Mouse (Mus musculus) midbrain, embryonic 12.5 days (tissue): Measurements from ENCODE around the gene Irf2bpl. TPM values are rescaled to one million over a fixed set of nuclear protein-coding genes. Genes with fewer than 3 reads are reported as not detected.

Source experiments
- ATAC-seq: fragments of 200-750 bp; cut with Nextera tagmentation; 2 replicates; pipeline ENCODE4 v1.8.0; 2017; ENCODE audit warnings: low read depth, moderate TSS enrichment, moderate library complexity; ENCODE audit not compliant: low FRiP score
- H3K27ac ChIP-seq: fragments of 300-500 bp; sonication (generic); replicated peaks from 2 replicates; pipeline ENCODE4 v1.5.1; 2016; ENCODE audit warnings: mild to moderate bottlenecking
- H3K27me3 ChIP-seq: fragments of 300-500 bp; sonication (generic); 2 replicates; pipeline ENCODE4 v1.6.1; 2016; ENCODE audit warnings: mild to moderate bottlenecking
- H3K36me3 ChIP-seq: fragments of 300-500 bp; sonication (generic); 2 replicates; pipeline ENCODE4 v1.6.1; 2016
- H3K4me1 ChIP-seq: fragments of 300-500 bp; sonication (generic); 2 replicates; pipeline ENCODE4 v1.6.1; 2016
- H3K4me2 ChIP-seq: fragments of 300-500 bp; sonication (generic); replicated peaks from 2 replicates; pipeline ENCODE4 v1.6.1; 2016; ENCODE audit warnings: mild to moderate bottlenecking, moderate library complexity
- H3K4me3 ChIP-seq: fragments of 300-500 bp; sonication (generic); 2 replicates; pipeline ENCODE4 v1.5.1; 2016; ENCODE audit warnings: mild to moderate bottlenecking
- H3K9ac ChIP-seq: fragments of 300-500 bp; sonication (generic); replicated peaks from 2 replicates; pipeline ENCODE4 v1.6.1; 2016; ENCODE audit warnings: mild to moderate bottlenecking, moderate library complexity
- H3K9me3 ChIP-seq: fragments of 300-500 bp; sonication (generic); 2 replicates; pipeline ENCODE4 v1.6.1; 2016; ENCODE audit warnings: mild to moderate bottlenecking
- WGBS: fragments of 180-500 bp; shearing (Covaris S2); methylation state at CpG from one replicate; pipeline ENCODE4 v1.1.7; 2016; 5-methylcytosine and 5-hydroxymethylcytosine counted together
- polyA plus RNA-seq: library from polyadenylated mRNA; unstranded; fragments of >200 nt; fragmentation: Nextera tagmentation; extraction: Ambion mirVana; gene quantifications from 2 replicates; pipeline ENCODE4 v1.2.1, GENCODE M21; 2016

Irf2bpl gene
- polyA plus RNA-seq, 1 experiment from 2014 or later = 74.0 TPM

DNA sequence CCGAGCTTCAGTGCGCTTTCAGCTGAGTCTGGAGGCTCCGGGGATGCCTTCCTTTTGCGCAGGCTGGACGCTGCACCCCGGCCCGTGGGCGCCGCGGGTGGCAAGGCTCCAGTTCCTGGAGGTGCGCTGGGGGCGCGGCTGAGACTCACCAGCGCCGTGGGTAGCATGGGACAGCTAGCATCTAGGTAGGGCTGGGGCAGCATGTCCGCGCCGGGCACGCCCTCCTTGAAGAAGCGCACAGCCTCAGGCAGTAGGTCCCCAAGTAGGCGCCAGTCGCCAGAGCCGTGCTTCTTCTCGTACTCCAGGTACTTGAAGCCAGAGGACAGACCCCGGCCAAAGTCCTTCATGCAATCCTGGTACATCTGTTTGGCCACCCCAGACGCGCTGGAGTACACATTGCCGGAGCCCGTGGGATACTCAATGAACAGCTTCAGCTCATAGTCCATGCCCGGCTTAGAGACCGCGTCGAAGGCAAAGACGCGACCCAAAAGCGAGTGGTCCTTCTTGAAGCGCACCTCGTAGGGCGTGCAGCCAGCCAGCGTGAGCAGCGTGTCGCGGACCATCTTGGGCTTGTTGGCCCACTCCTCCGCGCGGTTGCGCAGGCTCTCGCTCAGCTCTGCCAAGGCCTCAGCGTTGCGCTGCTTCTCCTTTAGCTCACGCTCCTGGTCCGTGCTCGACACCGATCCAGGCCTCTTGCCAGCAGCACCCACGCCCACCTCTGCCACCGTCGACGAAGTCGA lies 2.1 kb downstream of the Irf2bpl start:
- peak overlapping the region; percentile 97 for H3K4me2 ChIP-seq
- H3K4me1 ChIP-seq = peaks cover 55% of the 10 kb centered on the region
- H3K9ac ChIP-seq = peak overlapping the region; percentile 99
- ATAC-seq = no peak
- no peaks in the 10 kb centered on the region for H3K9me3 ChIP-seq
- 0 out of 2 replicates have a peak, but pooled peaks cover 5% of the 10 kb centered on the region for H3K27me3 ChIP-seq
- WGBS = under 1% methylated on average over 59 of the region's 59 CpGs
- 0 out of 2 replicates have a peak, but pooled peaks cover 7% of the 10 kb centered on the region for H3K36me3 ChIP-seq
- H3K4me3 ChIP-seq = peak overlapping the region; percentile 94
- H3K27ac ChIP-seq = peak overlapping the region; percentile 99

DNA sequence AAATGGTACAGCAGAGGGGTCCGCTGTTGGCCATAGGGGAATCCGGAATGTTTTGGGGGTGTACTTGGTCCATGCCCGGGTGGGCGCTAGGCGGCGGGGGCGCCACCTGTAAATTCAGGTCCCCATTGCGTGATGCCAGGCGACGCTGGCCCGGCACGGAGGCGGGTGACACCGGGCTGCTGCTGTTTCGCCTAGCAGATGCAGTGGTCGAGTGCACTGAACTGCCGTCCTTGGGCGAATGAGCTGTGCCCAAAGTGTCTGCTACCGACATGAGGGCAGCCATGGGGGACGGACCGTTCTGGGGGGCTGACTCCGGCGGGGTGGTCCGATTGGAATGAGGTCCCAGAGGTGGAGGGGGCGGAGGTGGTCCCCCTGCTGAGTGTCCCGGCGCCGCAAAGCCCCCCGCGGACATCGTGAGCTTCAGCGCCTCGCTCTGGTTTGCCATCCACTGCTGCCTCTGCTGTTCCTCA lies 2.8 kb downstream of the Irf2bpl start:
- WGBS = 4% methylated on average over 33 of the region's 33 CpGs
- H3K27me3 ChIP-seq = 0 out of 2 replicates have a peak, but pooled peaks cover under 1% of the 10 kb centered on the region
- no peak for ATAC-seq
- H3K36me3 ChIP-seq = 0 out of 2 replicates have a peak, but pooled peaks cover 7% of the 10 kb centered on the region
- peak overlapping the region; percentile 99 for H3K9ac ChIP-seq
- no peaks in the 10 kb centered on the region for H3K9me3 ChIP-seq
- H3K27ac ChIP-seq = peak overlapping the region; percentile 99
- H3K4me2 ChIP-seq = peak overlapping the region; percentile 97
- H3K4me3 ChIP-seq = peak overlapping the region; percentile 94
- H3K4me1 ChIP-seq = peaks cover 49% of the 10 kb centered on the region

DNA sequence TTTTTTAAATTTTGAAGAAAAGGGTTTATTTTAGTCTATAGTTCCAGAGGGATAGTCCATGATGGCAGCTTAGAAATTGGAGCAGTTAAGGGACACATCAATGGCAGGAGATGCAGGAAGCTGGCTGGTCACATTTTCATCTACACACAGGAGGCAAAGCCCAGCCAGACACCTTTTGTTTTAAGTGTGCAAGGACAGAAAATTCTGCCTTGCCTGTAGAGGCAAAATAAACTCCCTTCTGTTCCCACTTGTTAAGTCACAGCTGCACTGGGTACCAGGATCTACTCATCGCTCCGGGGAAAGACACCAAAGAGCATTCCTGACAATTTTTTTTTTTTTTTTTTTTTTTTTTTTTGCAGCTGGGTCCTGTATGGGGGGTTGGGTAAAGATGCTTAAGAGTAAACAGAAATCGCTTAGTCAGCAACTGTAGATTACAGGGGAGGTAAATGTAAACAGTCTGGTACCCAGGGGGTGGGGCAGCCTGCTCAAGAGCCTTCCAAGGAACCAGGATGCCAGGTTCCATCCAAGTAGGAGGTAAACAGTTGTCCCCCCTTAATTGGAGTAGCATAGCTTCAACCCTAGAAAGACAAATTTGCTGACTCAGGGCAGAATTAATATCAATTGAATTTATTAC lies 4.4 kb downstream of the Irf2bpl start:
- Histone ChIP-seq H3K36me3 (0 out of 2 replicates have a peak, but pooled peaks cover 7% of the 10 kb centered on the region), H3K9ac (no peak overlapping the region), H3K27ac (no peak overlapping the region), H3K27me3 (no peaks in the 10 kb centered on the region), H3K9me3 (no peaks in the 10 kb centered on the region), H3K4me1 (peaks cover 32% of the 10 kb centered on the region), H3K4me3 (peak overlapping the region; percentile 17), H3K4me2 (peak overlapping the region; percentile 97)
- 55% methylated on average over 3 of the region's 3 CpGs for WGBS
- no peak for ATAC-seq

DNA sequence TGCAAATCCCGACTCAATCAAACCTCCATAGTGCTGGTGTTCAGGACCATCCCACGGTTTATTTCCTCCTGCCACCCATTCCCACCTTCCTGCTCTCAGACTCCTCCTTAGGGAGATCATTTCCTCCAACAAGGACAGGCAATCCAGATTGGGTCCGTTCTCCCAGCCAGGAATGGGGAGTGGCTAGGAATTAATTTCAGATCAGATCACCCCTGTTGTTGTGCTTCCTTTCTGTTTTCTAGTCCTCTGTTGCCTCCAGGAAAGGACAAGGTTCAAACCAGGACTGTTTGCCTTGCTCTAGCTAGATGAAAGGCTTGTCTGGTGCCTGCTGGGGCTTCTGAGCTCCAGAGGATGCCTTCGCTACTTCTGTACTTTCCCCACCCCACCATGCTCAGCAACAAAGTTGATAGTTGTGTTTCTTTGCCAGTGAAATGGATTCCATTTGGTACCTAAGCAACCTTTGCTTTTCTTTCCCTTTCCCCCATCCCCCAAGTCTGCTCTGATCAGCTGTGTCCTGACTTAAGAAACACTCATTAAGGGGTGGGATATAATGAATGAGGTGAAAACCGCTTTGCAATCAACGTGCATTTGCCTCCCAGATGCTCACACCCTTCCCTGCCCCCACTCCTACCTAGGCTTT lies 5.0 kb downstream of the Irf2bpl start:
- no peak for ATAC-seq
- no peaks in the 10 kb centered on the region for H3K9me3 ChIP-seq
- H3K4me3 ChIP-seq = no peak overlapping the region
- H3K36me3 ChIP-seq = 0 out of 2 replicates have a peak, but pooled peaks cover 7% of the 10 kb centered on the region
- H3K9ac ChIP-seq = no peak overlapping the region
- peak overlapping the region; percentile 97; the same call in 1 of the 2 replicates for H3K4me2 ChIP-seq
- H3K27me3 ChIP-seq = no peaks in the 10 kb centered on the region
- 47% methylated on average over 6 of the region's 6 CpGs for WGBS
- peak overlapping the region; percentile 7; the same call in 1 of the 2 replicates for H3K27ac ChIP-seq
- peaks cover 29% of the 10 kb centered on the region for H3K4me1 ChIP-seq

DNA sequence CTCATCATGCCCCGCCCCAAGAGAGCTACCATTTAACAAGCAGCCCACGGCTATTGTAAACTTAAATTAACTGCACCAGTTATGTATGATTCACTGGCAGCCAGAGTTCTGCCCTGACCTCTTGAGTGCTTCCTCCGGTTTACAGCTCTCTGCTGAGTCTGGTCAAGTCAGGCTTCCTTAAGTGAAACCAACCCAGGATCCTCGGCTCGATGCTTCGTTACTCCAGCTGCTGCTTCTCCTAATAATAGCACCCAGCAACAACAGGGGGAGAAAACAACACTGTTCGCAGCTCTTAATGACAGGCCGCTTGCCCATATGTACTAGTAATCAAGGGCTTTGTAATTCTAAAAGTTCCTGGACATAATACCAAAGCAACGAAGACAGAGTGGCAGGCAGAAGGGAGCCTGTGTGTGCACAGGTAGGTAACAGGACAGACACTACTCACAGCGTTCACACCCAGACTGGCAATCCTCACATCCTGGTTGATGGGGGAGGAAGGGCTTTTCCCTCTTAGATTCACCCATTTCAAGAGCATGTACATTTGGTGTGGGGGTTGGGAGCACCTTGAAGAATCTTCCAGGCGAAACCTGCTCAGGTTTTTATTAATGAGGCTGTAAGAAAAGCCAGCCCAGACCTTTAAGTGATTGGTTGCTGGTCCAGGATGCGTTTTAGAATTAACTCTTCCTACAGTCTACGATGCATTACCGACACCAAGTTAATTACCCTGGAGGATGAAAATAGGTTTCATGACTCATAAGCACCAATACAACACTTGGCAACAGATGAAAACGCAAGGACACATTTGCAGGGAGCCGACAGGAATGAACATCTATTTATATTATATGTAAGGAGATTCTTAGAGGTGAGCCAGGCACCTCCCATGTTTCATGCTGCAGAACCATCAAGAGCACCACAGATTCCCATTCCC lies 5.9 kb downstream of the Irf2bpl start:
- 80% methylated on average over 16 of the region's 16 CpGs for WGBS
- H3K36me3 ChIP-seq = 0 out of 2 replicates have a peak, but pooled peaks cover 7% of the 10 kb centered on the region
- H3K4me2 ChIP-seq = peak overlapping the region; percentile 97; the same call in 1 of the 2 replicates
- H3K9ac ChIP-seq = no peak overlapping the region
- H3K4me1 ChIP-seq = peaks cover 29% of the 10 kb centered on the region
- ATAC-seq = no peak
- peak overlapping the region; percentile 42; the same call in 1 of the 2 replicates for H3K27ac ChIP-seq
- no peaks in the 10 kb centered on the region for H3K9me3 ChIP-seq
- no peaks in the 10 kb centered on the region for H3K27me3 ChIP-seq
- no peak overlapping the region for H3K4me3 ChIP-seq

DNA sequence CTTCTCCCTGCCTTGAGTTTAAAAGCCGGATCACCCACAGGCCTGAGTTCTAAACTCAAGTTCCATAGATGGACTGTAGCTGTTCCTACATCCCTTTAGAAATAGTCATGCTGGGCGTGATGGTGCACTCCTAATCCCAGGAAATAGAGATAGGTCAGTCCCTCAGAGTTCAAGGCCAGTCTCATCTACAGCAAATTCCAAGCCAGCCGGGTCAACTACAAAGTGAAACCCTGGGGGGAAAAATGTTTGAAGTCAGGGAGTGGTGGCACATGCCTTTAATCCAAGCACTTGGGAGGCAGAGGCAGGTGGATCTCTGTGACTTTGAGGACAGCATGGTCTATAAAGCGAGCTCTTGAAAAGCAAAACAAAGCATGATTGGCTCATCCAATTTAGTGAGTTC lies 7.6 kb downstream of the Irf2bpl start:
- no peaks in the 10 kb centered on the region for H3K27me3 ChIP-seq
- no peak overlapping the region for H3K27ac ChIP-seq
- H3K9me3 ChIP-seq = no peaks in the 10 kb centered on the region
- 0 out of 2 replicates have a peak, but pooled peaks cover 4% of the 10 kb centered on the region for H3K36me3 ChIP-seq
- 90% methylated on average over 4 of the region's 4 CpGs for WGBS
- H3K4me2 ChIP-seq = no peak overlapping the region
- ATAC-seq = no peak
- H3K4me1 ChIP-seq = peaks cover 32% of the 10 kb centered on the region
- no peak overlapping the region for H3K4me3 ChIP-seq
- H3K9ac ChIP-seq = no peak overlapping the region

DNA sequence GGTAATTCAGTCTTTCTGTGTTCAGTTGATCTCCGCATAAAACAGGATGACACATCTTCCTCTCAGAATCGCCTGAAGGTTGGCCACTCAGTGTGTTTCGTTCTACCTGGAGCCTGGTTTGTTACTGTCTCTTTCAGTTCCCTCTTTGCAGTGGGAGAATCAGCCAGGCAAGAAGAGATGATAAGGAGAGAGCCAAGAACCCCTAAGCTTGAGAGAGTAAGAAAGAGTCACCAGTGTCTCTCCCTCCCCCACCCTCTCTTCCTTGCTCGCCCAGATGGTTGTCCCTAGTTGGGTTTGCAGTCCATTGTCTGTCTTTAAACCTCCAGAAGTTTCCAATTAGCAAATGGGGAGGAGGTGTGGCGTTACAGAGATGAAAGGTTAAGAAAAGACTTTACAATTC lies 8.5 kb downstream of the Irf2bpl start:
- Histone ChIP-seq H3K4me2 (no peak overlapping the region), H3K4me1 (peaks cover 28% of the 10 kb centered on the region), H3K4me3 (no peak overlapping the region), H3K9me3 (no peaks in the 10 kb centered on the region), H3K36me3 (no peaks in the 10 kb centered on the region), H3K27me3 (no peaks in the 10 kb centered on the region), H3K27ac (no peak overlapping the region), H3K9ac (no peak overlapping the region)
- ATAC-seq = no peak
- WGBS = 75% methylated on average over 5 of the region's 5 CpGs

DNA sequence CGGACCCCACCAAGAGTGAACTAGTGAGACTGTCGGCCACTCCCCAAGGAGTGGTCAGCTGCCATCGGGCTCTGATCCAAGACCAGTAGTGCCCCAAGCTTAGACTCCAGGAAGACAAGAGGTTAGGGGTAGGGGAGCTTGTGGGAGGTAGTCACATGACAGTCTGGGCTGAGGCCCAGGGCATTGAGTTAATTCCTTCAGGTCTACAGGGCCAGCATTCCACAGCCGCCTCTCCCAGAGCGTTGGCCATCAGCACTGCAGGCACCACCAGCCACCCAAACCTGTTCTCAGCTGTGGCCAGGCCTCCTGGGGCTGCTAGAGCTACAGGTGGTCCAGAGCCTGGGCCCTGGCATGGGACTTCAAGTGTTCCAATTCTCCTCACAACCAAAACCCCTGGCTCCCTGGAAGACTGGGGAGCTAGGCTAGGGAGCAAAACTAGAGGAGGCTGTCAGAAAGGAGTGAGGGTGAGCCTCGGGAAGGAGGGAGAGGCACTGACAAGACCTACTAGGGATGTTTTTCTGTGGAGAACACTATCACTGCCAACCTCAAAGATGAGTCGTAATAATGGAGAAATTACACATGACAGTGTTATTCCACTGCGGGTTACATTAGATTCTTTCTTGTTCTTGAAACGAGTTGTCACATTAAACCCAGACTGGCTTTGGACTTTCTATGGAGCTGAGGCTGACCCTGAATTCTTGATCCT lies 12.1 kb downstream of the Irf2bpl start:
- Histone ChIP-seq H3K27ac (no peak overlapping the region), H3K9me3 (no peaks in the 10 kb centered on the region), H3K27me3 (no peaks in the 10 kb centered on the region), H3K36me3 (no peaks in the 10 kb centered on the region), H3K4me2 (no peak overlapping the region), H3K4me1 (peaks cover 6% of the 10 kb centered on the region), H3K4me3 (no peak overlapping the region), H3K9ac (no peak overlapping the region)
- ATAC-seq = no peak
- WGBS = 70% methylated on average over 9 of the region's 9 CpGs

DNA sequence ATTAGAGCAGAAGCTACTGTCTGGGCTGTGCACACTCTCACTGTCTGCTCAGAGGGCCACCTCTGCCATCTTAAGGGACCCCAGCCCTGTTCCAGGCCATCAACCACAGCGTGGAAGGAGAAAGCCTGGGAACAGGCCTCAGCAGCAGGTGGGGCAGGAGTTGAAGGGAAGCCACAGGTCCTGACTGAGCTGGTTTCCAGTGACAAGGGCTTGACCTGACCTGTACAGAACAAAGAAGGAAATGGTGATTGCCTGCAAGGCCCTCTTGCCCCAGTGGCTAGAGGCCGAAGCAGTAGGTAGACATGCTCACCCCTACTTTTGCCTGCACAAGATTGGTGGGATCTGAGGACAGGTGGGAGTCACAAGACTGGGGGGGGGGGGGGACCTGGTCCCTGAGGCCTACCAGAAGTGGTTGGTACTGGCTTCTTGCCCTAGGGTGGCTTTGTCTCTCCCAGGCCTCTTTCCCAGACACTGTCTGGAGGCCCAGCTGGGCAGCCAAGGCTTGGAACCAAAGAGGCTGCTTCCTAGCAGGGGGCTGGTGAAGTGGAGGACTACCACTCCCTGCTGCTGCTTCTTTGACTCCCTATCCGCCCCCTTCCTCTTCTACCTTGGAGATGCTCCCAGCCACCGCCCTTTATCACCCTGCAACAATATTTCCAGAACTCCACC lies 12.8 kb downstream of the Irf2bpl start:
- Histone ChIP-seq H3K9ac (no peak overlapping the region), H3K27ac (no peak overlapping the region), H3K4me1 (peaks cover 6% of the 10 kb centered on the region), H3K9me3 (no peaks in the 10 kb centered on the region), H3K4me3 (no peak overlapping the region), H3K4me2 (no peak overlapping the region), H3K36me3 (no peaks in the 10 kb centered on the region), H3K27me3 (no peaks in the 10 kb centered on the region)
- WGBS = 76% methylated on average over 4 of the region's 4 CpGs
- ATAC-seq = no peak

DNA sequence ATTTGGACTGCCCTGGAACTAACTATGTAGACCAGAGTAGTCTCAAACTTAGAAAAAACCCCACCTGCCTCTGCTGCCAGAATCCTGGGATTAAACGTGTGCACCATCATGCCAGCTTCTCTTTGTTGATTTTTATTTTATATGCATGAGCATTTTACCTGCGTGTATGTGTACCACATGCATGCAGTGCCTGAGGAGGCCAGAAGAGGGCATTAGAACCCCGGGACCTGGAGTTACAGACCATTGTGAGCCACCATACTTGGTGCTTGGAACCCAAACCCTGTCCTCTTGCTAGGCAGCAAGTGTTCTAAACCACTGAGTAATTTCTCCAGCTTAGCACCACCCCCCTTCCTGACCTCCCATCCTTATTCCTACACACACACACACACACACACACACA lies 13.6 kb downstream of the Irf2bpl start:
- Histone ChIP-seq H3K27ac (no peak overlapping the region), H3K36me3 (no peaks in the 10 kb centered on the region), H3K4me2 (no peak overlapping the region), H3K4me1 (peaks cover 6% of the 10 kb centered on the region), H3K27me3 (no peaks in the 10 kb centered on the region), H3K4me3 (no peak overlapping the region), H3K9ac (no peak overlapping the region), H3K9me3 (no peaks in the 10 kb centered on the region)
- 90% methylated on average over 3 of the region's 3 CpGs for WGBS
- no peak for ATAC-seq
